Mouse (Mus musculus): Measurements from ENCODE around the gene Cideb. TPM values are rescaled to one million over a fixed set of nuclear protein-coding genes. Genes with fewer than 3 reads are reported as not detected.

Cideb gene
- total RNA-seq (2015) (0.27 and 1.5 TPM in 2 replicates), total RNA-seq (2017) (0.22 TPM in 1 of 2 replicates, not detected in the other)

DNA sequence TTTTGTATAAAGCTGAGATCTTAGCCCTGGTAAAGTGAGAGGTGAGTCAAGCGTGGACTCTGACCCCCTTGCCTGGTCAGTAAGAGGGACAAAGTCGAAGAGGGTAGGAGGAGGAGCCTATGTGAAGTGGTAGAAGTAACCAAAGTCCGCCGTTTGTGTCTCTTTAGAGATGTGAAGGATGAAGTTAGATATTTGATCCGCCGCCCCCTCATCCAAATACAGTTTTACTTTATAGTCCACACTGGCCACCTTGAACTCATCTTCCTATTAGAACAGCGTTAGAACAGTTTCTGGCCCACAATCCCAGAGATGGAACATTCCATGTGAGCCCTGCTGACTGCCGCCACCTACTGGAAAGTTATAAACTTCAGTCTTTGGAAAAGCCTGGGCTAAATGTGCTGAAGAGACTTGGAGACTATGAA lies at the start of gene Cideb:
Cideb (minus strand) TSS at position 96 of the 422 bp plus-strand sequence.
- ATAC-seq (ENCODE audit: poor library complexity, severe bottlenecking) = peak; percentile 45; the same call in 1 of the 2 replicates

GRCm38 (mm10) chr14:55795380-55796163 lies 37.3 kb upstream of the Cideb start:
- no peak for ATAC-seq (ENCODE audit: poor library complexity, severe bottlenecking)

DNA sequence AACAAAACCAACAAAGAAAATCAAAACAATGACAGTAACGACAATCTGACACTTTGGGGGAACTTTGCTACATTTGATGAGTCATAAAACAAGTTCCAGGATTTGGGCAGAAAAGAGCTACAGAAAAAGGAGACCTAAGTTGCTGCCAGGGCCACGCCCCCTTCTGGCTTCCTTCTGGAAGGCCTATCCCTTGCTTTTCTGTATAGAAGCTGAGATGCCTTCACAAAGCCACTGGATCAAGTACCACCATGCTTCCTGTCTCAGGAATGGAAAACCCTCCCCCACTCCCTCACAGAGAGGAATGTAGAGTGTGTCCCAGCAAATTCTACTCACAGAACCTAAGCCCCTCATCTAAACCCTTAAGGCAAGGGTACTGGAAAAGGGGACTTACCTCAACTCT lies 35.7 kb upstream of the Cideb start:
- ATAC-seq (ENCODE audit: poor library complexity, severe bottlenecking) = no peak

DNA sequence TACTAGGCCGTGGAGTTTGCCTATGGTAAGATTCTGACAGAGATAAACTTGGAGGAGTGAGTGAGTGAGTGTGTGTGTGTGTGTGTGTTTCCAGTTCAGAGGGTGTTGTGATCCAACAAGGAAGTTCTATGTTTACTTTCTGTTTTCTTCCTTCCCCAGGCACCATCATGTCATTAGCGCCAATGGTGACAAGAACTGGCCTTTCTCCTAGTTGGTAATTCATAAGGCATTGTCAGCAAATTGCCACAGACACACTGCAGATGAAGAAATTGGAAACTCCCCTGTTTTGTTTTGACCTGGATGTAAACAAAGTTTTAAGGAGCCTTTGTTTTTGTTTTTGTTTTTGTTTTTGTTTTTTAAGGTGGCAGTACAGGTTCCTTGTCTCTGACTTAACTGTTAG lies 35.2 kb upstream of the Cideb start:
- no peak for ATAC-seq (ENCODE audit: poor library complexity, severe bottlenecking)

GRCm38 (mm10) chr14:55788256-55789050 lies 30.2 kb upstream of the Cideb start, which contains the start of gene Ripk3:
Gene Ripk3 (minus strand): TSS chr14:55788865.
- peak; percentile 88 for ATAC-seq (ENCODE audit: poor library complexity, severe bottlenecking)

DNA sequence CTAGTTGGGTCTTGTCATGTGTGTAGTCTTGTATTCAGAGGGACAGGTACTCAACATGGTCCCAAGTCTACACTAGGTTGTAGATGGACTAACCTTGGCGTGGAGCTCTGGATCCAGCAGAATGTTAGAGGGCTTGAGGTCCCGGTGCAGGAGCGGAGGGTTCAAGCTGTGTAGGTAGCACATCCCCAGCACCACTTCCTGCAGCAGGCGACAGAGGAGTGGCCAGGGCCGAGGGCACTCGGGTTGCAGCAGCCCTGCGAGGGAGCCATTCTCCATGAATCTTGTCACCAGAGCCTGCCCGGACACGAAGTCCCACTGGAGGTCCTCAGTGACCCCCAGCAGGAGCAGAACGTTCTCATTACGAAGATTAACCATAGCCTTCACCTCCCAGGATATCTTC lies 29.5 kb upstream of the Cideb start:
- 0 out of 2 replicates have a peak, but pooled peaks have one; percentile 3 for ATAC-seq (ENCODE audit: poor library complexity, severe bottlenecking)

DNA sequence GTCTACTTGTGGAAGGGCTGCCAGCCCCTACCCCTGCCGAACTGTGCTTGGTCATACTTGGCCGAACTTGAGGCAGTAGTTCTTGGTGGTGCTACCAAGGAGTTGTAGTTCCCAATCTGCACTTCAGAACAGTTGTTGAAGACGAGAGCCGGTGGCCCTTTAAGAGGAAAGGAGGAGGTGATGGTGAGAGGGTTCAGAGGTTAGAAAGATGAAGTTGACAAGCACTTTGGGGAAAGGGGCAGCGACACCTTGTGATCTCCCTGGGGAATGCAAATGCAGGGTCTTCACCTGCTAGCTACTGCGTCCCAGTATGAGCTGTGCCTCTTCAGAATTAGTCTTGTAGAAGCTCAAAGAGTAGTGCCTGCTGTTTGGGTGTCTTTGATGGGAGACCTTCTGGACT lies 26.9 kb upstream of the Cideb start:
- ATAC-seq (ENCODE audit: poor library complexity, severe bottlenecking) = no peak

GRCm38 (mm10) chr14:55783958-55784235 lies 25.6 kb upstream of the Cideb start, which contains the start of gene Adcy4:
Gene Adcy4 (minus strand): TSS chr14:55784095.
- ATAC-seq (ENCODE audit: poor library complexity, severe bottlenecking) = no peak

- no peak for ATAC-seq (ENCODE audit: poor library complexity, severe bottlenecking)
Observed at GRCm38 (mm10) chr14:55783171-55783957, 25.1 kb upstream of the Cideb start.

GRCm38 (mm10) chr14:55782361-55782960 lies 24.2 kb upstream of the Cideb start:
- ATAC-seq (ENCODE audit: poor library complexity, severe bottlenecking) = no peak

DNA sequence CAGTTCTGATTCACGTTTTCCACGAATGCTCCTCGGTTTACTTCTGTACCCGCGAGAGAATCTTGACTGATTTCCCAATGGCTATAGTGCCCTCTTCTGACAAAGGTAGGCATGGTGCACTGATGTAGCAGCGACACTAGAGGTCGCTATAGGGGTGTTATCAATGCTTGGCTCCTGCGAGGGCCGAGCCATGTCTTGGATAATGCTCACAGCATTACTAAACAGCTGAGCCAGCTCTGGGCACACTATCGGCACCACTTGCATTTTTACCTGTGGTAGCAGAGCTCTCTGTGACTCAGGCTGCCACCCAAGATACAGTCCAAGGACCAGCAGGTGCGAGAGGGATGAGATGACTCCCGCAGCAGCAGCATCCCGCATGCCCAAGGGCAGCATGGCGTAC lies 23.1 kb upstream of the Cideb start:
- peak; percentile 89 for ATAC-seq (ENCODE audit: poor library complexity, severe bottlenecking)

DNA sequence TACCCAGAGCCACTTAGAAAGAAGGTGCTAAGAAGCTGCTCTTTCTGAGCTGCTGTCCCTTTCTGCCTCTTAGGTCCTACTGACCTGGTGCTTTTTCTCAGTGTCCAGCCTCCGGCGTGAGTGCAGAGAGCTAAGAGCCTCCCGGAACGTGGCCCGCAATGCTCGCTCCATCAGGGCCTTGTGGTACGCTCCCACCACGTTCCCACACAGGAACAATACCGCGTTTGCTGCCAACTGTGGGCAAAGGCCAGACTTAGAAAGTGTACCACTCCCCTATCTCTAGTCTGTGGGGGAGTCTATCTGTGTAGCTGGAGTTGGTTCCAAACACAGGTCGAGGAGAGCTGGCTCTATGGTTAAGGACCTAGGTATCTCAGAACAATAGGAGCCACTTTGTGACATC lies 22.5 kb upstream of the Cideb start:
- ATAC-seq (ENCODE audit: poor library complexity, severe bottlenecking) = no peak

- no peak for ATAC-seq (ENCODE audit: poor library complexity, severe bottlenecking)
Observed at GRCm38 (mm10) chr14:55779656-55780055, 21.4 kb upstream of the Cideb start.

DNA sequence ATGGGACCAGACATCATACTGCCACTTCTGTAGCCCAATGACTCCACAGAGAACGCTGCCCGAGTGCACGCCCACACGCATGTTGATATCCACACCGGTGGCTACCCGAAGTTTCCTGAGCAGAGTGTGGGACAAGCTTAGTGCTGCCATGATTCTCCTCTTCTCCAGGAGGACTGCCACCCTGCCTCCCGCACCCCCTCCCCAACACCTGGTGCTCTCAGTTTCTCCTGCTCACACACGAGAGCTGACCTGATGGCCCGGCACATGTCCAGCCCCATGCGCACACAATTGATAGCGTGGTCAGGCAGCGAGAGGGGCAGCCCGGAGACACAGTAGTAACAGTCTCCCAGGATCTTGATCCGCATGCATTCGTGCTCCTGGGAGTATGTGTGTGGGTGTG lies 20.4 kb upstream of the Cideb start:
- ATAC-seq (ENCODE audit: poor library complexity, severe bottlenecking) = no peak

DNA sequence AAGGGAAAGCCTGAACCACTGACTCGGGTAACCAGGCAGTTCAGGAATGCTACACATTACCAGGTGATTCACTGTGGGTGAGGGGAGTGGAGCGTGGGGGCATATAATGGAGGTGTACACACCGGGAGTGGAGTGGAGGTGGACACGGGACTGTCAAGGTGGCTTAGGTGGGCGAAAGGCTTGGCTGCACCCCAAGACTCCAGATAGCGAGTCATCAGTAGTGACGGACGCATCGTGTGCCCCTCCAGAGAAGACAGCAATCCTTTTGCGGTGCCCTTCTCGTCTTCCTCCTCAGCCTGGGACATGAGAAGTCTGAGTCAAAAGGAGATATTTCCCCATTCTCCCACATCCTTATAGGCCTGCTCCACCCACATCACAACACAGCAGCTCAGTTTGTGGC lies 19.5 kb upstream of the Cideb start:
- ATAC-seq (ENCODE audit: poor library complexity, severe bottlenecking) = peak; percentile 43; the same call in 1 of the 2 replicates

DNA sequence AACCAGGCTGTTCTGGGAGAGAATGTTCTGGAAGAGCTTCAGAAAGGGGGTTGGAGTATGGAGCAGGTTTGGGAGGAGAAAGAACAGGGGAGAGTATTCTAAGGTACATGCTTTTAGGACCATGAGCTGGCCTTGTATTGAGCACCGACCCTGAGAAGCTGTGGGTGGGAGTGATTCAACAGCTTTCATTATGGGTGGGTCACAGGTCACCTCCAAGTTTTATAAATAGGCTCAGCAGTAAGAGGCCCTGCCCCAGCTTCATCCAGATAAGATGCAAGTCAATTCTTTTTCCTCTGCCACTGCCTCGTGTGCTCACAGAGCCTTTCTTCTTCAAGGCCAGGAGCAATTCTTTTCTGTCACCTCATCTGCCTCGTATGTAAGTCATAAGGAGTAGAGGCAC lies 18.9 kb upstream of the Cideb start:
- no peak for ATAC-seq (ENCODE audit: poor library complexity, severe bottlenecking)

DNA sequence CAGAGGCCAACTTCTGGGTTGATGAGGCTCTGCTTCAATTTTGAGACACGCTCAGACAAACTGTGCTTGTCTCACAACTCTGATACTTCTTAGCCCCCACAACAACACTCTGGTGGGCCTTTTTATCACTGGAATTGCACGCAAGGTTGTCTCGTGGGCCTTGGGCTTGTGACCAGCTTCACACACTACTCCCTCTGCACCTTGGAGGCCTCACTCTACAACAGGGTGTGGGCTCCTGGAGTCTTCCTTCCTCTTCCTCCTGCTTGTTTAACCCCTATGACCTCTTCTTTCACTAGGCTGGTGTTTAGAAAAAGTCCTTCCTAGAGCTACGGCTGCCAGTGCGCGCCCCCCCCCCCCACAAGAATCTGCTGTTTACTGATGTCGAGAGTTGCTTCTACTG lies 18.5 kb upstream of the Cideb start:
- ATAC-seq (ENCODE audit: poor library complexity, severe bottlenecking) = no peak

DNA sequence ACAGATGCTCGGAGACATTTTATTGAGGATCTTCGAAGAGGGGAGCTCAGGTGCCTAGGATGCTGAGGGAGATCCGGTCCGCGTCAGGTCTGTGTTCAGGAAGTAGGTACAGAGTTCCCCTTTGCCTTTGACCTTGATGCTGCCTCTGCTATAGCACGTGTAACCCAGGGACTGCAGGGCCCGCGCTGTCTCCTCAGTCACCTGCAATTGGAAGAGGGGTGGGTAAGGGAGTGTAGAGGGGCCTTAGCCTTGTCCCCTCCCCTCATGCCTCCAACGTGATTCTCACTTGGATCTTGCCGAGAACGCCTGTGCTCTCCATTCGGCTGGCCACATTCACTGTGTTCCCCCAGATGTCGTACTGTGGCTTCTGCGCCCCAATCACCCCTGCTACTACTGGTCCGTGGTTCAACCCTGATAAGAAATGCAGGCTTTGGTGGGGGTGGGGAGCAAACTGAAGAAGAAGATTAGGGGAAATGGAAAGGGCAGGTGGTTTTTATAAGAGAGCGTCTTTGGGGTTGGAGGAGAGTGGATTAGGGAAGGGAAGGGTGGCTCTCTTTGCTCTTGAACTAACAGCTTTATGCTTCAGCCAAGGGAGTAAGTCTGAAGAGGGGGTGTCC lies 10.9 kb upstream of the Cideb start:
- ATAC-seq (ENCODE audit: poor library complexity, severe bottlenecking) = no peak

GRCm38 (mm10) chr14:55768555-55768954 lies 10.3 kb upstream of the Cideb start:
- no peak for ATAC-seq (ENCODE audit: poor library complexity, severe bottlenecking)
